Mouse (Mus musculus) testis, postnatal 10 days (tissue): Measurements from ENCODE around the gene Prrc2b.

Experiments used
- DNase-seq: peaks from one replicate; pipeline ENCODE4 v3.0.0; 2021; ENCODE audit warnings: low spot score

Prrc2b gene

DNA sequence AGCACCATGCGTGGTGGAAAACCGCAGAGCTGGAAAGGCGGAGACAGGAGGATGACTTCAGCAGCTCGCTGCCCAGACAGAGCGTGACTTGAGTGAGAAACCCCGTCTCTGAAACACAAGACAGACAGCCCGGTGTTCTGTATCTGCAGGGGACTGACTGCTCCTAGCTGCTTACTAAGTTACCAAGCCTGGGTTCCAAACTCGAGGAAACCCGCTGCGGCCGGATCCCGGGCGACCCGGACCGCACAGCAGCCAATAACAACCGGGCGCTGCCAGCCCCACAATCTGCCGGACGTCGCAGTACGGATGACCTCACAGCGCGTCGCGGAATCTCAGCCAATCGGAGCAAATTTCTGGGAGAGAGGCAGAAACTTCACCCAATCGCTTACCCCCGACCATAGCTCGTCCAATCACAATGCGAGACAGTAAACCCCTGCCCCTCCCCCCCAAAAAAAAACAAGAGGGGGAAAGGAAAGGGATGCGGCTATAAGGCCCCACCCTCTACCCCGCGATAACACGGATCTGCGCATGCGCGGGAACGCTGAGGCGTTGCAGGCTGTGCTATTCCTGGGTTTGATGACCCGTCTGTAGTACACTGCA lies 13.1 kb upstream of the Prrc2b start:
- DNase-seq, result peak; percentile 98

DNA sequence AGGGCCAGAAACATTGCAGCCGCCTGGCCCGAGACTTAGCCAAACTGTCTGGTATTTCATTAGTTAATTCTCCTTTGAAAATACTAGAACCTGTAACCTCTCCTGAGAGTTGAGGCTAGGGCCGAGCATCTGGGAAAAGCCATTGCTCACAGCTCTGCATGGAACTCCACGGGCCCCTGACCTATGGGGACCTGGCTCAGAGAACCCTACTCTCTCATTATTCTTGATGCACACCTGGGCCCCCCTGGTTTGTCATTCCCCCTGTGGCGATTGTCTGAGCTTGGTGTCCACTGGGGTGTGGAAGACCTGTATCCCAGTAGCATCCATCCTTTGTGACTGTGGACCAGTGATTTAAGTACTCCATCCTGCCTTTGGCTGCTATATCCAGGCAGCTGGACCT lies 11.5 kb upstream of the Prrc2b start:
- no peak for DNase-seq

DNA sequence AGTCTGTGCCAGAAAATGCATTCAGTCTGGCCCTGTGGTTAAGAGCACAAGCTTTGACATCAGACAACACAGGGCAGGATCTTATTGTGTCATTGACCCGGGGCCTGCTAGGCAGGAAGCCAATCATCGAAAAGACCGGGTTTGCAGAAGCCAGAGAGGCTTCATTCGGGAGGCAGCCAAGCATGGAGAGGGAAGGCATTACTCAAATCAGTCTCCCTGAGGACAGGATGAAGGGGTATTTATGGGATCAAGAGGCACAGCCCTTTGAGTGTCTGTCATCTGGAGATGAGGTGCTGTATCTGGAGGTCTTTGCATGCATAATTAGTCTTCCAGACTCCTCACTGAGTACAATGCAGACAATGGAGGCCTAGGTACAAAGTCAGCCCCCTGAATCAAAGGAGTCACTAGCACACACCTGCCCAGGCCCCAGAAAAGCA lies 10.4 kb upstream of the Prrc2b start:
- no peak for DNase-seq

DNA sequence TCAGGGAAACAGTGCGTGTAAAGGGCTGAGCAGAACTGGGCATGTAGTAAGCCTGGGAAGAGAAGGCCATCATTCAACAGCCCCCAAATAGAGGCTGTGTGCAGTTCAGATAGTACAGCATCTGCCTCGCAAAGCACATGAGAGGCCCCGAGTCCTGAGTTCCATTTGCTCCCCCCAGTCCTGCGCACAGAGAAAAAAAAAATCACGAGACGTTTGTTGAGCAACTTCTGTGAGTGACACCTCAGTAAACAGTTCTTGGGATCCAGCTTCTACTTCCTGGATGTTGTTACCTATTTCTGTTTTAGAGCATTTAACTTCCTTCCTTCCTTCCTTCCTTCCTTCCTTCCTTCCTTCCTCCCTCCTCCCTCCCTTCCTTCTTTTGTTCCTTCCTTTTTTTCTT lies 9.3 kb upstream of the Prrc2b start:
- DNase-seq, result no peak

DNA sequence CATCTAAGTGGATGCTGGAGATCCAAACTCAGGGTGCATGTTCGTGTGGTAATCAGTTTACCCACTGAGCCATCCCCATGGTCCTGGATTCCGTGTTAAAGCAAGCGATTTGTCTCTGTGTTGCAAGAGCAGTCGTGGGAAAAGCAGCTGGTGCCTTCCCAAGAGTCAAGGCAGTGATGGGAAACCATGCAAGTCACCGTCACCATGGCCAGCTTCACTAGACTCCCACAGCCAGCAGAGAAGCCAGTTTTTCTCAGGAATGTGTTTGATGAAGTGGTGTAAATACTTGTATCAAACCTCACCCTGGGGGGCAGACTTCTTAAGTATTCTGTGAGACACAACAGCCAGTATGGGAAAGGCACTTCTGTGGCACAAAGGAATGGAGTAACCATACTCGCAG lies 8.5 kb upstream of the Prrc2b start:
- no peak for DNase-seq

DNA sequence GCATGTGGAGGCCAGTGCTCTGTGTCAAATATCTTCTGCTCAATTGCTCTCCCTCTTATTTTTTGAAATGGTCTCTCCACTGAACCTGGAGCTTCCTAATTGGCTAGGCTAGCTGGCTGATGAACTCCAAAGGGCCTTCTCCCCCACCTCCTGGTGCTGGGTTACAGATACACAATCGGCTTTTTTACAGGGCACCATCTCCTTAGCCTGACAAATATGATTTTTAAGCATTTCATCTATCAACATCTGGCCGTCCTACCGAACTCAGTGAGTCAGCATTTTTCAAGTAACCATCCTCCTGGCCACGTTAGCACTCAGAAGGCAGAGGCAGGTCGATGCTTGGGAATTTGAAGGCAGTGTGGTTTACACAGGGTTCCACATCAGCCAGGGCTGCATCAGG lies 6.2 kb upstream of the Prrc2b start:
- DNase-seq, result no peak

DNA sequence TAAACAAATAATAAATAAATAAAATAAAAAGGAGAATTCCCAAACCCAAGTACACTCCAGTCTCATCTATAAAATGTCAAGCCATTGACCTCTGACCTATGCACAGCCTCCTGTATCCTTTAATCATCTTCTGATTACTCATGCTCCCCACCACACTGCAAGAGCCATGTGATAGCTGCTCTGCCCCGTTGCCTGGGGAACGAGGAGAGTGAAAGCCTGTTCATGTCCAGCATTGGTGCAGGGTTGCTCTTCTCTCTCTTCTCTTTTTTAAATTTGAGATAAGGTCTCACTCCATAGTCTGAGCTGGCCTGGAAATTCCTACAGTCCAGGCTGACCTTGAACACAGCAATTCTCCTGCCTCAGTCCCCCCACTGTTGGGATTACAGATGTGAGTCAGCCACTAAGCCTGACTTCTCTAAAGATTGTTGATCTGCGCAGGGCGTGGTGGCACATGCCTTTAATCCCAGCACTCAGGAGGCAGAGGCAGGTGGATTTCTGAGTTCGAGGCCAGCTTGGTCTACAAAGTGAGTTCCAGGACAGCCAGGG lies 4.2 kb upstream of the Prrc2b start:
- DNase-seq, result no peak

DNA sequence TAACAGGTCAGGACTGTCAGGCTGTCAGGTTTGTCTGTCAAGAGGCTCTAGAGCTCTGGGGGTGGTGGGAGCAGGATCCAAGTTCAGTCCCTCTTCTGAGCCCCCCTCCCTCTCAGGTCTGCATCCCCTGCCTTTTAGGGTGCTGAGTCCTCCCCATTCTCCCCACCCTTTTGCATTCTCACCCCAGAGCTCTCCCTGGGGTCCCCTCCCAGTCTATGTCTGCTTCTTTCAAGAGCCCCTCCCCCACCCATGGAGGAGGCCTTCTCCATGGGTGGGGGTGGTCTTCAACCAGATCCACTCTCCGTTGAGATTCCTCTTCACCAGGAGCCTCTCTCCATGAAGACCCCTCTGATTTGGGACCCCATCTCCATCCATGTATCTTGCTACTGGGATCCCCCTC lies 747 bp upstream of the Prrc2b start:
- no peak for DNase-seq

DNA sequence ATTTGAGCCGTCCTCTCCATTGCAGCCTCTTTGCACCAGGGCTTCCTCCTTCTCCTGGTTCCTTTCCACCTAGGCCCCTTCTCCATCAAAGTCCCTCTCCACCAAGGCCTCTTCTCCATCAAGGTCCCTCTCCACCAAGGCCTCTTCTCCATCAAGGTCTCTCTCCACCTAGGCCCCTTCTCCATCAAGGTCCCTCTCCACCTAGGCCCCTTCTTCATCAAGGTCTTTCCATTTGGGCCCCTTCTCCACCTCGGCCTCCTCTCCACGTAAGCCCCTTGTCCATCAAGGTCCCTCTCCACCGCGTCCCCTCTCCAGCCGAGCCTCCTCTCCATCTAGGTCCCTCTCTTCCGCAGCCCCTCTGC lies 339 bp upstream of the Prrc2b start:
- DNase-seq, result no peak

DNA sequence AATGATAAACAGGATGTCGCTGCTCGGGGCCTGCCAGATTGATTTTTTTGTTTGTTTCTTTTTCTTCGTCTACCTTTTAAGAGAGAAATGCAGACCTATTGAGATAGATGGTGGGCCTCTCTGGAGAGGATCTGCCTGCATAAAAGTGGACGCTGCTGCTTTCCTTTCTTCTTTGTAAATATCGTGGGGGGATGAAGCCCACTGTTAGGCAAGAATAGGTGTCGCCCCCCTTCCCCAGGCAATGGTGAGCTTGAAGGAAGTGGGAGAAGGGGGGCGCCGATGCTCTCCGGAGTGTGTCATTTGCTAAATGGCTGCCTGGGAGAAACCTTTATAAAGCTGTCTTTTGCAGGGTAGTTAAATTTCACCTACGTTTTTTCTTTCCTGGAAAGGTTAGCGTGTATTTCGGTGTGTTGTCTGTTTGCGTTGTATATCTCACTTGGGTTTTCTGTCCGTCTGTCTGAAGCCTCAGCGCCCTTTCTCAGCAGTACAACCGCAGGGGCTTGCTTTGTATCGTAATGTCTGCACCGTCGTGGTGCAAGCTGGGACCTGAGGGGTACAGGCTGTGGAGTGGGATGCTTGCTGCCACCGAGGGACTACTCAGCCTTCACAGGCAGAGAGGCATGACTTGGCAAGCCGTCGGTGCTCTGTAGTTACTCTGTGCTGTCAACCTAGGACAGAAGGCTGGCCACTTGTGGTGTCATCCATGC lies 931 bp downstream of the Prrc2b start:
- DNase-seq, result no peak

DNA sequence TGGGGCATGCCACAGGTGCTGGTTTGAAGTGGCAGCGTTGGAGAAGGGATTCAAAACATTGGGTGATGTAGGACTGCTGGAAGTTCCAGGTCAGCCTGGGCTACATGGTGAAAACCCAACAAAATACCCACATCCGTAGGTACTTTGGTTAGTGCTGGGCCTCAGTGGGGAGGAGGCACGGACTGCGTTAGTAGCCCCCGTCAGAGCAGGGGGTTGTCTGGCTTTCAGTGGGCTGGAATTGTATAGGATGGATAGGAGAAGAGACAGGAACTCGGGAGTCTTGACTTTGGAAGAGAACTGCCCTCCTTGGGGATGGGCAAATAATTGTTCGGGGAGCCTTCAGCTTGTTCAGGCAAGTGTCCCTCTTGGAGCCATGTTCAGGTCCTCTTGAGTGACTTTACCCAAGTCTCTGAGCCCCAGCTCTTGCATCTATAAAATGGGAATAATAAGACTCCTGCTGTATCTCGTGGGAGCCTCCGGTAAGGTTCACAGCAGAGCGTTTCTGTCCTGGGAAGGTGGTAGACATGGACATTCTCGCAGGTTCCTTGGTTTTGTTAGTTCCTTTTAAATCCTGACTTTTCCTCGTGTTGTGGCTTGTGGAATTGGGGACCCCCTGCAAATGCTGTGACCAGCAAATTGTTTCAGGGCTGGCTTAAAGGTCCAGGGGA lies 1.6 kb downstream of the Prrc2b start:
- DNase-seq, result no peak

DNA sequence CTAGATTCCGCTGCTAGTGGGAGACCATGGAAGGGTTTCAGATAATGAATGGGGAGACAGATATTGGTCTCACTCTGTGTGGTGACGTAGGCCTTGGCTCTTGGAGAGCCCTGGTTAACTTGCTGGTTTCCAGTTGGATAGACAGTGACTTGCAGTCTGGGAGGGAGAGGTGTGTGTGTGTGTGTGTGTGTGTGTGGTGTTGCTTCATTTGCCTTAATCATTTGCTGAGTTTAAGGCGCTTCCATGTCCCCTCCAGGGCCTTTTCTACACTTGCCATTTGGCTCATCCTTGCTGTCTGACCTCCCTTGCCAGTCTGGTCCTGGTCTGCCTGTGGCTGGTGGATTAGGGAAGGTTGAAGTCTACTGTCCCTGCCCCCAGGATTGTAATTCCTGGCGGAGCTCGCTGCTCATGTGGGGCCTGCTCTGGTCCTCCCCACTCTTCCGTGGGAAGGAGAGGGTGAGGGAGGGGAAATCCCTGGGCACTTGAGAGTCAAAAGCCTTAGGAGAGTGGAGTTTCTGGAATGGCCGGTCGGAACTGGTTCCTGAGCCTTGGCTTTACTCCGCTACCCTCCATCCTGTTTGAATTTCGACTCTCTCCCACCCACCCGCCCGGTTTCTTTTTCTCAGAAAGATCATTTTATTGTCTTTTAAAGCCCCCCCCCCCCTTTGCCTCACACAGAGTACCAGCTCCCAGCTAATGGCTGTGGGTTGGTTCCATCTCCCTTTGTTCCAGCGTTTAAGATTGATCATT lies 2.3 kb downstream of the Prrc2b start:
- DNase-seq, result no peak

DNA sequence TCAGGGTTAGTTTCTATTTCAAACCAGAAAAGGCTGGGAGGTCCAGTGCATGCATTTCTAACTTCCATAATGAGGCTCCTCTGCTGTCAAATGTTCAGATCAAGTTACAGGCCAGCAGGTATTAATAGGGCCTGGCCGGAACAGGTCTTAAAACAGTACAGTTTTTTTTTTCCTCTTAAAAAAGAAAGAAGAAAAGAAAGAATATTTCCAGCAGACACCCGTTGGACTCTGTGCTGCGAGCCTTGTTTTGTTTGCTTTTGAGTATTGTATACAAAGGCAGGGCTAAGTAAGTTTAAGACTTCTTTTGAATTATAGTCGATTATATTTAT lies 2.9 kb downstream of the Prrc2b start:
- DNase-seq, result no peak

DNA sequence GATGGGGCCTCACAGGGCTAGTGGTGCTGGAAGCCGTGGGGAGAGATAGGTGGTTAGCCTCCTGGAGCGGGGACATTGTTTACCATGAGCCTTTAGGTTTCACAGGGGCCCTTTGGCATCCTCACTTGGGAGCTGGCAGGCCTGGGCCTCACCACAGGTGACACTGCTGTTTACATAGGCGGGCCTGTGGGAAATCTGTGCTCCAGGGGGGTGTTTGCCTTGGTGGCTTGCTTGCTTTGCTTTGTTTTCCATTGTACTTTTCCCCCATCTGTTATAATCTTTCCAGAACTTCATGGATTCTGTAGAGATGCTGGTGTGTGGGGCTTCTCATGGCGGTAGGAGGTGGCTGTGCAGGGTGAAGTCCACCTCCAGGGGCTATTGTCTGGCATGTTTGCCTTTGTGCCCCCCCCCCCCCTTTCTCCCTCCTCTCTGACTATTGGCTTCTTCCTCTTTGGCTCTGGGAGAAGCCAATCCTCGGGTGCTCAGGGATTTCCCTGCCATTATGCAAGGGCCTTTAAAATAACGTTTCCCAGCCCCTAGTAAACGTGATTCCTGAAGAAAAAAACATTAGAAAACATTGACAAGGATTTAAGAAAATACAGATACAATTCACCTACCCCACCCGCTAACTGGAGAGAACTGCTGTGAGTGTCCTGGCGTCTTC lies 3.6 kb downstream of the Prrc2b start:
- no peak for DNase-seq

DNA sequence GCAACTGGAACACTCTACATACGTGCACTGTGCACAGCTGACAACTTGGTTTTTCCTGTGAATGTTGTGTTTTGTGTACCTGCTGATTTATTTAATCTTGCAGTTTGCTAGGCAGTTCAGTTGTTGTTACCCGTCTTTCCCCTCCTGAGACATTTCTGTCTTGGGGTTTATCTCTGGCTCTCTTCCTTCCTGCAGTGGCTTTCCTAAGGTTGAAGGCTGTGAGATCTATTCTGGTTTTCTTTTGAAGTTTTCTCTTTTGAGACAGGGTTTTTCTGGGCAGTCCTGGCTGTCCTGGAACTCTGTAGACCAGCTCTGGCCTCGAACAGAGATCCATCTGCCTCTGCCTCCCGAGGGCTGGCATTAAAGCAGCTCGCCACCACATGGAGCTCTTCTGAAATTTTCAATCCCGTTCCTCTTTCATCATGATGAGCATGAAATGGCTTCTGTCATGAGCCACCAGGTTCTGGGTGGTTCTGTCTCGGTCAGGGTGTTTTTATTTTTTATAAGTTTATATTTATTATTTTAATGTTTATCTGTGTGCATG lies 4.2 kb downstream of the Prrc2b start:
- no peak for DNase-seq

DNA sequence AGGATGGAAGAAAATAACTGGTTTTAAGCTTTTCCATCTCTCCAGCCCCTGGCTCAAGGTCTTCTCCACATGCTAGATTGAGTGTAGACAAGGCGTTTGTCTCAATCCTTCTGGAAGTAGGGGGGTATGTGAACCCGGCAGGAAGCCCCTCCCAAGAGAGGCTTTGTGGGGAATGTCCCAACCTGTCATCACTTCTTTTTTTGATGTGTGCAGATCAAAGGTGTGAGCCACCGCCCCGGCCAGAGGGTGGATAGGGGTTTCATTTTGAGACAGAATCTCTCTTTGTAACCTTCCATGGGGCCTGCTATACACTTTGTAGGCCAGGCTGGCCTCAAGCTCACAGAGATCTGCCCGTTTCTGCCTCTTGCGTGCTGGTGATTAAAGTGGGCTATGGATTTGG lies 4.7 kb downstream of the Prrc2b start:
- no peak for DNase-seq

DNA sequence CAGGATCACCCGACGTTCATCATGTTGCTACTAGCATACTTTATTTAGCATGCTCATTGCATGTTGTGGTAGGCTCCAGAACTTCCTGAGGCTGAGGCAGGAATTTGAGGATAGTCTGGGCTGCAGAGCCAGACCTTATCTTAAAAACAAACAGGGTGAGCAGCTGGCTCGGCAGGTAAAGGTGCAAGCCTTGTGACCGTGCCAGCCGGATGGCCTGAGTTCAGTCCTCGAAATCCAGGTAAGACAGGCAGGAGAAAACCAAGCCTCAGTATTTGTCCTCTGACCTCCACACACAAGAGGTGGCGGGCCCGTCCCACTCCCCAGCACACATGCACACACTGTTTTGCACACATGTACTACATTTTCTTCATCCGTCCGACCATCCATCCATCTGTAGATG lies 5.8 kb downstream of the Prrc2b start:
- no peak for DNase-seq

DNA sequence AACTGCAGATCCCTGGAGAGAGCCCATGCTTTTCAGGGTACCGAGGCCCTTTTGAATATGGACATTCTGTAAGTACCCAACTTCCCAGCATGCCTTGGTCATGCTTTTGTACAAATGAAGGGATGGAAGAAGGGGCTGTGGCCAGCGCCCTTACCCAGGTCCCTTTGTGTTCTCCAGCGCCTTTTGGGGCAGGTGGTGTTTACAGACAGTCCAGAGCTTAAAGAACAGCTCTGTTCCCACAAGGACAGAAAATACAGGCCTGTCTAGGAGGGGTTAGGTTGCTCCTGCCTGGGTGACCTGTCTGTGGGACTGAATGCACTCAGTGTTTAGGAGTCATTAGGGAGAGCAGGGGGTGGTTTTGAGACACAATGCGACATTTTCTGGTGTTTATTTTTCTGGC lies 6.4 kb downstream of the Prrc2b start:
- DNase-seq, result no peak

DNA sequence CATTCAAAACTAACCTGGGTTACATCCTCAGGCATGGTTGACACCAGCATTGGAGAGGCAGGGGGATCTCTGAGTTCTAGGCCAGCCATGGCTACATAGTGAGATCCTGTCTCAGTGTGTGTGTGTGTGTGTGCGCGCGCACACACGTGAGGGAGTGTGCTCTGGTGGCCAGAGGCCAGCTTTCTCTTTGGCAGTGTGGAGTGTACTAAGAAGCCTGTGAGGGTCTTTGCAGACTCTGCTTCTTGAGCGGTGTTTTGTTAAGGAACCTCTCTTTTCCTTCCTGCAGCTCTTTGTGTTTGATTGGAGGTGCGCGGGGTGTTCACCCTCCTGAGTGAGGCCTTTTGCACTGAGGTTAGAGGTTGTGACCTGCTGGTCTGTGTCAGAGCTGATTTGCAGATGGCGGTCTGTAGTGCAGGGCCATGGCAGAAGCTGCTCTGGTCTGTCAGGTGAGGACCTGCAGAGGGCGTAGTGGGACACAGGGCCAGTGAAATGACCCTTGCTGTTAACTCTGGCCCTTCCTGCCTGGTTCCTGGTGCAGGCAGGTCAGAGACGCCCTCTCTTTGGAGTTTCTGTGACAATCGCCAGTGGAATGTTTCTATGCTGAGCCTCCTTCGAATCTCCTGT lies 7.8 kb downstream of the Prrc2b start:
- DNase-seq, result no peak

DNA sequence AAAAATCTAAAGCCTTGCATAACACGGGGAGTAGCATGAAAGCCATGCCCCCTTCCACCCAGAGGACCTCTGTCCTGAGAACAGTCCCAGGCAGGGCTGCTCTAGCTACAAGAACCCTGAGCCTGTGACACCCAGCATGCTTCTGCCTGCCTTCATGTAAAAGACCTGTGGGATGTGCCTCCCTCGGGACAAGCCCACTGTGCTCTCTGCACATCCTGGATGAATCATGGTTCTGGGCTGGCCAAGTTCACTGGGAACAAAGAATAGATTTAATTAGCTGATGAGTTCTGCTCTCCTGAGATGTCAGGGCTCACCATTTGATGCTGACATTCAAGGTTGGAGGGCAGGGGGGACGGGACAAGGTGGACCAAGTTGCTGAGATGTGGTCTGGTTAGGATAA lies 9.6 kb downstream of the Prrc2b start:
- no peak for DNase-seq

DNA sequence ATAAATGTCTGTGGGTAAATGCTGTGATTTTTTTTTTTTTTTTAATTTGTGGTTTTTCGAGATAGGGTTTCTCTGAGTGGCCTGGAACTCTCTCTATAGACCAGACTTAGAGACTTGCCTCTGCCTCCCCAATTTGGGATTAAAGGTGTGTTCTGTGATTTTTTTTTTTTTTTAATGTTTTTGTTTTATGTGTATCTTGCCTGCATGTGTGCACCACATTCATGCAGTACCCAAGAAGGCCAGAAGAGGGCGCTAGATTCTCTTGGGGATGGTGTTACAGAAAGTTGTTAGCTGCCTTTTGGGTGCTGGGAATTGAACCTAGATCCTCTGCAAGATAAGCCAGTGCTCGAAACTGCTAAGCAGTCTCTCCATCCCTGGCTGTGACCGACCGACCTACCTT lies 10.1 kb downstream of the Prrc2b start:
- DNase-seq, result peak; percentile 70

DNA sequence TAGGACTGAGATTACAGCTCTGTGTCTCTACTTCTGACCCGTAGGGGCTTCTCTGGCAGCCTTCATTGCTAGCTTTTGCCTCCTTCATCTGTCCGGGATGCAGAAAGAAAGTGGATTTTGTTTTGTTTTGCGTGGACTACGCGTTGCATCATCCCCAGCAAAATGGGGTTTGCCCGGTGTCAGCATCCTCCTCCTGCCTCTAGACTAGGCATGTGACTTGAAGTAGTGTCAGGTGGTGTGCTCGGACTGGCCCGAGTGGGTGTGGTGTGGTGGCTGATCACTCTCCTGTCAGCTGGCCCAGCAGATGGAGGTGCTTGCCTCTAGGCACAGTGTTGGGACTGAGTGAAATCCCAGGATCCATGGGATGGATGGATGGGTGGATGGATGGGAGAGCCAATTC lies 11.2 kb downstream of the Prrc2b start:
- no peak for DNase-seq
